Comparison of ENCODE assay signal across 16 mouse cellular contexts in genomic region chr5:57755791-57756190, GRCm38 (mm10). TPM values are rescaled to one million over a fixed set of nuclear protein-coding genes. Genes with fewer than 3 reads are reported as not detected.
A peak's percentile ranks its signal among the peaks of the same experiment; 100 is the strongest.
DNase-seq lines count a peak whose midpoint lies in the region; ATAC-seq and TF ChIP-seq lines count a peak whose summit lies in the region.
"Had no signal": no experiment of that assay in that cellular context is flagged by ENCODE, and none has a peak within 500 bp of the region (broad histone marks: within the 10 kb centered on the region; RNA-seq: fewer than 3 reads in every experiment).

No protein-coding gene starts in this region.

- intact Hi-C loops in heart, adult 2 months (cut with DNase I): loop anchor here (5.0 kb wide), 1 partner anchor 38 kb away; the partner anchor contains the start of gene Pcdh7

- DNase-seq in gastrocnemius, adult 18-20 months (ENCODE audit: low spot score): peak; percentile 36
- DNase-seq in gastrocnemius, adult 8-10 months (ENCODE audit: low spot score in 2 of 2): no peak
- peak; percentile 5 for DNase-seq in lung, postnatal 25 days (ENCODE audit: low spot score)
- no peak for DNase-seq in lung, postnatal 10 days
- DNase-seq in heart, adult 2 months: peak in 1 of 2 experiments; percentile 24
- no peak for DNase-seq in stomach, postnatal 0 days (ENCODE audit: low spot score)
- DNase-seq in yolk sac, embryonic 10.5 days (ENCODE audit: low spot score): no peak
- DNase-seq: adrenal gland, postnatal 14 days; cerebellum, adult 11 months; thymus, adult 2 months had no signal

- no peak for TF ChIP-seq EP300 in heart, adult 2 months (IDR thresholded peaks at IDR 0.05; ENCODE audit: insufficient read depth, low read depth, low read length)
- TF ChIP-seq EP300 in stomach, postnatal 0 days (optimal IDR thresholded peaks at IDR 0.05): no peak

- ATAC-seq in intestine, embryonic 16.5 days: peak; percentile 13; the same call in 1 of the 2 replicates
- ATAC-seq in stomach, postnatal 0 days (ENCODE audit: low FRiP score, low TSS enrichment): no peak; the same call in 1 of the 2 replicates
- ATAC-seq: forebrain, embryonic 16.5 days; hindbrain, embryonic 16.5 days; midbrain, embryonic 16.5 days had no signal

- TF ChIP-seq POLR2A in heart, adult 2 months (IDR thresholded peaks at IDR 0.05; ENCODE audit: insufficient read depth, low read depth, low read length): no peak

- H3K4me2 ChIP-seq in intestine, embryonic 16.5 days (ENCODE audit: low read depth, low read length): no peak overlapping the region
- no peak overlapping the region for H3K4me2 ChIP-seq in stomach, postnatal 0 days (replicated peaks; ENCODE audit: low read depth)
- H3K4me2 ChIP-seq: lung, embryonic 15.5 days; neural tube, embryonic 15.5 days had no signal

- peaks cover 12% of the 10 kb centered on the region for H3K36me3 ChIP-seq in heart, adult 2 months (ENCODE audit: control insufficient read depth, insufficient read depth, low read length)
- no peaks in the 10 kb centered on the region for H3K36me3 ChIP-seq in intestine, embryonic 16.5 days (ENCODE audit: control insufficient read depth, insufficient read depth, low read length)
- no peaks in the 10 kb centered on the region for H3K36me3 ChIP-seq in stomach, postnatal 0 days (ENCODE audit: control insufficient read depth, insufficient read depth, low read length)
- H3K36me3 ChIP-seq: lung, embryonic 15.5 days; neural tube, embryonic 15.5 days had no signal

- H3K79me2 ChIP-seq in heart, adult 2 months (replicated peaks; ENCODE audit: control insufficient read depth, insufficient read depth, low read length): no peaks in the 10 kb centered on the region

- WGBS in heart, adult 2 months: 3% methylated on average over 1 of the region's 1 CpGs
- WGBS in intestine, embryonic 16.5 days: 6% methylated on average over 1 of the region's 1 CpGs
- WGBS in stomach, postnatal 0 days: 12% methylated on average over 1 of the region's 1 CpGs

- H3K9ac ChIP-seq in heart, adult 2 months (ENCODE audit: low read depth, low read length): no peak overlapping the region
- H3K9ac ChIP-seq in intestine, embryonic 16.5 days (ENCODE audit: low read depth, low read length): no peak overlapping the region
- no peak overlapping the region for H3K9ac ChIP-seq in stomach, postnatal 0 days (ENCODE audit: low read length)
- H3K9ac ChIP-seq: lung, embryonic 15.5 days; neural tube, embryonic 15.5 days had no signal

- no peak for TF ChIP-seq CTCF in heart, adult 2 months (IDR thresholded peaks at IDR 0.05)
- TF ChIP-seq CTCF in stomach, postnatal 0 days (IDR thresholded peaks at IDR 0.05; ENCODE audit: low read depth): no peak

- H3K9me3 ChIP-seq in intestine, embryonic 16.5 days (ENCODE audit: control insufficient read depth, low read length): no peaks in the 10 kb centered on the region
- no peaks in the 10 kb centered on the region for H3K9me3 ChIP-seq in stomach, postnatal 0 days (ENCODE audit: control insufficient read depth, low read length)
- H3K9me3 ChIP-seq: lung, embryonic 15.5 days; neural tube, embryonic 15.5 days had no signal

- peak overlapping the region; percentile 6 for H3K27ac ChIP-seq in heart, adult 2 months
- no peak overlapping the region for H3K27ac ChIP-seq in intestine, embryonic 16.5 days (ENCODE audit: low read length)
- H3K27ac ChIP-seq in stomach, postnatal 0 days (replicated peaks): no peak overlapping the region
- H3K27ac ChIP-seq: lung, embryonic 15.5 days; neural tube, embryonic 15.5 days had no signal

- no peaks in the 10 kb centered on the region for H3K27me3 ChIP-seq in heart, adult 2 months (ENCODE audit: control insufficient read depth, insufficient read depth, low read length)
- H3K27me3 ChIP-seq in intestine, embryonic 16.5 days (replicated peaks; ENCODE audit: control insufficient read depth, insufficient read depth, low read length): no peaks in the 10 kb centered on the region
- no peaks in the 10 kb centered on the region for H3K27me3 ChIP-seq in stomach, postnatal 0 days (ENCODE audit: control insufficient read depth, insufficient read depth, low read length)
- H3K27me3 ChIP-seq: lung, embryonic 15.5 days; neural tube, embryonic 15.5 days had no signal

- H3K4me1 ChIP-seq in heart, adult 2 months (ENCODE audit: control insufficient read depth, insufficient read depth, low read length): peaks cover 10% of the 10 kb centered on the region
- H3K4me1 ChIP-seq in intestine, embryonic 16.5 days (ENCODE audit: control insufficient read depth, insufficient read depth, low read length): peaks cover 4% of the 10 kb centered on the region; the same call in 1 of the 2 replicates
- no peaks in the 10 kb centered on the region for H3K4me1 ChIP-seq in stomach, postnatal 0 days (replicated peaks; ENCODE audit: control insufficient read depth, insufficient read depth)
- H3K4me1 ChIP-seq: lung, embryonic 15.5 days had no signal

- H3K4me3 ChIP-seq in heart, adult 2 months: no peak overlapping the region
- H3K4me3 ChIP-seq in intestine, embryonic 16.5 days (ENCODE audit: low read length): no peak overlapping the region
- no peak overlapping the region for H3K4me3 ChIP-seq in stomach, postnatal 0 days (ENCODE audit: low read depth, low read length)
- H3K4me3 ChIP-seq: lung, embryonic 15.5 days; neural tube, embryonic 15.5 days had no signal

RNA-seq across cellular contexts. Expression of gene Pcdh7, which starts 38.0 kb away (rescaled TPM):
- 1 to 10 TPM; 2.5 to 3.7 TPM for total RNA-seq in gastrocnemius, adult 18-20 months (2021)
- 1 to 10 TPM; 1.7 to 2.5 (median 2.1) TPM for total RNA-seq in gastrocnemius, adult 8-10 months (2022)
- total RNA-seq in heart, adult 2 months (2021): 100 to 1,000 TPM in 1 of 2 experiments, 10 to 100 TPM in 1; 82.7 to 107 TPM
- polyA plus RNA-seq in heart, adult 2 months (2012; rRNA removed): 44.0 and 72.3 TPM in 2 replicates
- 3.3 and 3.8 TPM in 2 replicates for polyA plus RNA-seq in intestine, embryonic 16.5 days (2015; fragmentation: Nextera tagmentation; extraction: Ambion mirVana)
- polyA plus RNA-seq in stomach, postnatal 0 days (2015; fragmentation: Nextera tagmentation; extraction: Ambion mirVana): 6.4 and 6.7 TPM in 2 replicates

Comparison
In these comparisons a context has a peak if more than half of its experiments do, and no peak if none do; other contexts are left out.
1. DNase-seq: peak in gastrocnemius, adult 18-20 months (single experiment) and lung, postnatal 25 days (single experiment); none in gastrocnemius, adult 8-10 months (0 of 2), lung, postnatal 10 days (single experiment), stomach, postnatal 0 days (single experiment) and yolk sac, embryonic 10.5 days (single experiment).
2. RNA of gene Pcdh7, which starts 38.0 kb away (total RNA-seq): 82.7 to 107 TPM in heart, adult 2 months; 2.5 to 3.7 TPM in gastrocnemius, adult 18-20 months and 1.7 to 2.5 TPM in gastrocnemius, adult 8-10 months; every median in the first group is over 10 times any median in the second.